Mouse (Mus musculus): ENCODE measurements at regions not wholly inside any gene's neighbourhood (a gene's known extent, or its start where the extent isn't known, plus 50 kb on each side); places are given as distances from the start of the nearest gene placed in this dataset.

- Histone ChIP-seq H3K9me3 (no peaks in the 10 kb centered on the region), H3K36me3 (no peaks in the 10 kb centered on the region), H3K4me2 (no peak overlapping the region), H3K27ac (no peak overlapping the region), H3K4me3 (no peak overlapping the region), H3K4me1 (no peaks in the 10 kb centered on the region), H3K27me3 (no peaks in the 10 kb centered on the region), H3K9ac (no peak overlapping the region)
- 51% methylated on average over 2 of the region's 2 CpGs for WGBS
- no peak for ATAC-seq (ENCODE audit: borderline replicate concordance, extremely low read depth, low FRiP score, low TSS enrichment)
Measured at GRCm38 (mm10) chrX:5765702-5766101, 96.8 kb downstream of the Btbd35f7 start.

DNA sequence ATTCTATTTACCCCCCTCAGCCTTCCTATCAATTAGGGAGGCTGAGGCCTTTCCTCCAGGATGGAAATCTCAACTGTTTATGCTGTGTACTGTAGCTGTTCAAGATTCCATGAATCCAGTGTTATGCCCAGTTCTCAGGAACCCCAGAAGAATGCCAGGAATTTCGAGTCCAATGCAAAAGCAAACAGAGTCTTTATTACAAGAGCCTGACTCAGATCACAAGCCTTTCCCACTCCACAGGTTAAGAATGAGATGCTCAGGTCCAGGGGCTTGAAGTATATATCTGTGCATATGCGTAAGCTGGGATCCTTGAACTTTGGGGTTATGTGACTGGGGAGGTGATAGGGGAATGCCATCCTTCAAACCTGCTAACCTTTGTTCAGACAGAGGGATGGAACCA is 129.6 kb downstream of the Btbd35f7 start:
- ATAC-seq (ENCODE audit: borderline replicate concordance, extremely low read depth, low FRiP score, low TSS enrichment), result peak; percentile 49
- WGBS, result 38% methylated on average over 2 of the region's 2 CpGs

DNA sequence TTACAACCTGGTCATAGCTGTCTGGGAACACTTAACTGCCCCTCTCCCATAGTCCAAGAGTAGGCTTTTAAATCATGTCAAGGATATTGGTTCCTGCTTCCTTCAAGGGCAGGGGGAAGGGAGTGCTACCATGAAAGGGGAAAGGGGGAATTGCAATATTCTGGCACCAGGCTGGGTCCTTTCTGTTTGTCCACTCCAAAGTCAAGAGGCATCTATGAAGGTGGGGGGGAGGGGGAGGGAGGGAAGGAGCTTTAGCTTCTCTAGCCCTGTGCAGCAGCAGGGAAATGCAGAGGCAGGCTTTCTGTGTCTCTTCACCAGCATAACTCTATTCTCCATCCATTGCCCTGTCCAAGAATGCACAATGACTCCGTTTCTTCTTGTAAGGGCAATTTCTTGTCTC is 130.0 kb downstream of the Btbd35f7 start:
- Histone ChIP-seq H3K27me3 (no peaks in the 10 kb centered on the region), H3K4me3 (no peak overlapping the region), H3K9me3 (no peaks in the 10 kb centered on the region), H3K4me1 (no peaks in the 10 kb centered on the region), H3K36me3 (no peaks in the 10 kb centered on the region), H3K9ac (no peak overlapping the region), H3K27ac (peak overlapping the region; percentile 19; the same call in 1 of the 2 replicates), H3K4me2 (no peak overlapping the region)
- ATAC-seq (ENCODE audit: borderline replicate concordance, extremely low read depth, low FRiP score, low TSS enrichment), result peak; percentile 42; the same call in 1 of the 2 replicates
- 43% methylated on average over 1 of the region's 1 CpGs for WGBS

More for the DNA sequence above, 129.6 kb downstream of the Btbd35f7 start:
- H3K9ac ChIP-seq, result no peak overlapping the region
- H3K4me2 ChIP-seq, result no peak overlapping the region
- peak overlapping the region; percentile 19; the same call in 1 of the 2 replicates for H3K27ac ChIP-seq
- no peaks in the 10 kb centered on the region for H3K36me3 ChIP-seq
- no peaks in the 10 kb centered on the region for H3K4me1 ChIP-seq
- H3K9me3 ChIP-seq, result no peaks in the 10 kb centered on the region
- H3K4me3 ChIP-seq, result no peak overlapping the region
- H3K27me3 ChIP-seq, result no peaks in the 10 kb centered on the region

DNA sequence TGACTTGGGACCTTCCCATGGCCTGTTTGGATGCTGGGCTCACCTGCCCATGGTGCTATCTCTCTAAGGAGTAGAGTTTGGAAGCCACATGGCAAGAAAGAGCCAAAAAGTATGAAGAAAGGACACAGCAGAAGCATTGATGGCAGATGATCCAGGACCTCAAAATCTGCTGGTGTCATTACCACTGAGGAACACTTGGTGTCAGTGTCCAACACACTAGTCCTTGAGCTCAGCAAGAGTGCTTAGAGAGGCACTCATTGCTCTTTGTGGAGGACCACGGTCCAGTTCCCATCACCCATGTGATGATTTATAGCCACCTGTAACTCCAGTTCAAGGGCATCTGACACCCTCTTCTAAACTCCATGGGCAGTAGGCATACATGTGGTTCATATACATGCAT is 134.3 kb downstream of the Btbd35f7 start:
- WGBS, result 50% methylated on average over 1 of the region's 1 CpGs
- Histone ChIP-seq H3K27me3 (no peaks in the 10 kb centered on the region), H3K4me2 (no peak overlapping the region), H3K4me1 (no peaks in the 10 kb centered on the region), H3K27ac (no peak overlapping the region), H3K36me3 (no peaks in the 10 kb centered on the region), H3K4me3 (no peak overlapping the region), H3K9ac (no peak overlapping the region), H3K9me3 (no peaks in the 10 kb centered on the region)
- ATAC-seq (ENCODE audit: borderline replicate concordance, extremely low read depth, low FRiP score, low TSS enrichment), result no peak

Measured in lung, embryonic 15.5 days (tissue).